Mouse (Mus musculus) liver, postnatal 0 days (tissue): ENCODE data around the gene Xkr8.

ENCODE experiments used
- CTCF ChIP-seq: sonication (generic); IDR thresholded peaks from 2 replicates; pipeline ENCODE4 v1.5.1; 2016; ENCODE audit warnings: antibody characterized with exemption, low read depth
- EP300 ChIP-seq: IDR thresholded peaks from 2 replicates; pipeline ENCODE4 v1.6.1; 2016; ENCODE audit warnings: antibody characterized with exemption, low read depth, mild to moderate bottlenecking

GRCm38 (mm10) chr4:132713181-132713580 lies 19.2 kb downstream of the Xkr8 start:
- TF ChIP-seq EP300 (no peak), CTCF (no peak)
